ENCODE assay signal across 28 mouse cellular contexts in the genomic region with DNA sequence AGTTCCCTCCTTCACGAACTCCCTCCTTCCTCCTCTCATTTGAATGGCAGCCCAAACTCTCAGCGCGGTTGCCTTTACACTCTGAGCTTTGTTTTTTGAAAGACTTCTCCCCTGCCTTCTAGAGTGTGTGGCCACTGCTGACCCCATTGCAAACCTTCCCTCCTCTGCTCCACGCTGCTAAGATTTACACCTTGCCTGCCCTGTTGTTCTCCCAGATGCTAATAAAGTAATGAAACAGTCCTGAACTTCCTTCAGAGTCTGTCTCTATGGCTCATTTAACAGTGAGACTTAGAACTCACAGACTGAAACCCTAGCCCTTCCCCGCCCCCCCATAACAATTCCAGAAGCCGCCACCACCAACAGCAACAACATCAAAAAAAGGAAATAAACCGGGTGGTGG. TPM values are rescaled to one million over a fixed set of nuclear protein-coding genes. Genes with fewer than 3 reads are reported as not detected.
DNase-seq lines count a peak whose midpoint lies in the region; ATAC-seq and TF ChIP-seq lines count a peak whose summit lies in the region.
"Had no signal": no experiment of that assay in that cellular context is flagged by ENCODE, and none has a peak within 500 bp of the region (broad histone marks: within the 10 kb centered on the region; RNA-seq: fewer than 3 reads in every experiment).

No protein-coding gene starts in this region.

- no peak overlapping the region; the same call in 1 of the 2 replicates for H3K27ac ChIP-seq in kidney, embryonic 14.5 days (ENCODE audit: low read depth, low read length)
- H3K27ac ChIP-seq in kidney, postnatal 0 days: no peak overlapping the region
- H3K27ac ChIP-seq in liver, embryonic 15.5 days (replicated peaks): peak overlapping the region; percentile 97
- no peak overlapping the region for H3K27ac ChIP-seq in liver, embryonic 11.5 days (ENCODE audit: low read depth, low read length)
- peak overlapping the region; percentile 70 for H3K27ac ChIP-seq in ES-Bruce4 (ENCODE audit: insufficient read depth, low read length)
- H3K27ac ChIP-seq: embryonic facial prominence, embryonic 12.5 days; embryonic facial prominence, embryonic 15.5 days; gastrocnemius, adult 2 months; heart, embryonic 15.5 days; hindbrain, embryonic 14.5 days had no signal

- no peaks in the 10 kb centered on the region for H3K9me3 ChIP-seq in kidney, embryonic 14.5 days (ENCODE audit: control insufficient read depth, low read length)
- H3K9me3 ChIP-seq in kidney, postnatal 0 days (replicated peaks; ENCODE audit: low read length): no peaks in the 10 kb centered on the region
- H3K9me3 ChIP-seq in liver, embryonic 15.5 days (replicated peaks): no peaks in the 10 kb centered on the region
- no peaks in the 10 kb centered on the region for H3K9me3 ChIP-seq in liver, embryonic 11.5 days (ENCODE audit: control insufficient read depth, low read length)
- no peaks in the 10 kb centered on the region for H3K9me3 ChIP-seq in ES-Bruce4 (replicated peaks; ENCODE audit: control insufficient read depth, insufficient read depth, low read length, poor library complexity, severe bottlenecking)
- H3K9me3 ChIP-seq: embryonic facial prominence, embryonic 12.5 days; embryonic facial prominence, embryonic 15.5 days; G1E; heart, embryonic 12.5 days; heart, embryonic 15.5 days had no signal

- TF ChIP-seq CTCF in kidney, postnatal 0 days (IDR thresholded peaks at IDR 0.05; ENCODE audit: low read depth): no peak
- no peak for TF ChIP-seq CTCF in ES-Bruce4 (IDR thresholded peaks at IDR 0.05; ENCODE audit: low read depth, low read length)

- no peaks in the 10 kb centered on the region for H3K27me3 ChIP-seq in kidney, embryonic 14.5 days (ENCODE audit: control insufficient read depth, insufficient read depth, low read length)
- no peaks in the 10 kb centered on the region for H3K27me3 ChIP-seq in kidney, postnatal 0 days (ENCODE audit: insufficient read depth, low read length)
- 0 out of 2 replicates have a peak, but pooled peaks cover 4% of the 10 kb centered on the region for H3K27me3 ChIP-seq in liver, embryonic 15.5 days
- H3K27me3 ChIP-seq in liver, embryonic 11.5 days (replicated peaks; ENCODE audit: control insufficient read depth, insufficient read depth, low read length): no peaks in the 10 kb centered on the region
- H3K27me3 ChIP-seq in ES-Bruce4 (ENCODE audit: control insufficient read depth, insufficient read depth, low read length, poor library complexity, severe bottlenecking): no peaks in the 10 kb centered on the region
- H3K27me3 ChIP-seq: embryonic facial prominence, embryonic 12.5 days; embryonic facial prominence, embryonic 15.5 days; heart, embryonic 12.5 days; heart, embryonic 15.5 days had no signal

- TF ChIP-seq POLR2A in ES-Bruce4 (IDR thresholded peaks at IDR 0.05; ENCODE audit: insufficient read depth, low read length): no peak

- H3K4me2 ChIP-seq in kidney, embryonic 14.5 days (replicated peaks; ENCODE audit: low read depth, low read length): no peak overlapping the region
- H3K4me2 ChIP-seq in kidney, postnatal 0 days (ENCODE audit: low read length): no peak overlapping the region
- H3K4me2 ChIP-seq in liver, embryonic 15.5 days: no peak overlapping the region
- H3K4me2 ChIP-seq in liver, embryonic 11.5 days: no peak overlapping the region
- H3K4me2 ChIP-seq: embryonic facial prominence, embryonic 12.5 days; embryonic facial prominence, embryonic 15.5 days; heart, embryonic 12.5 days; heart, embryonic 15.5 days; hindbrain, embryonic 14.5 days had no signal

- H3K9ac ChIP-seq in kidney, embryonic 14.5 days (ENCODE audit: low read depth, low read length): no peak overlapping the region
- no peak overlapping the region for H3K9ac ChIP-seq in kidney, postnatal 0 days (ENCODE audit: low read depth, low read length)
- no peak overlapping the region for H3K9ac ChIP-seq in liver, embryonic 15.5 days
- H3K9ac ChIP-seq in liver, embryonic 11.5 days (ENCODE audit: low read depth, low read length): no peak overlapping the region
- peak overlapping the region; percentile 39; the same call in 1 of the 2 replicates for H3K9ac ChIP-seq in ES-Bruce4 (ENCODE audit: low read depth, poor library complexity, severe bottlenecking)
- H3K9ac ChIP-seq: embryonic facial prominence, embryonic 12.5 days; embryonic facial prominence, embryonic 15.5 days; forebrain, postnatal 0 days; heart, embryonic 12.5 days; heart, embryonic 15.5 days; hindbrain, embryonic 14.5 days had no signal

- no peak for TF ChIP-seq EP300 in ES-Bruce4 (IDR thresholded peaks at IDR 0.05; ENCODE audit: insufficient read depth, low read depth, low read length)

- 15% methylated on average over 7 of the region's 7 CpGs for WGBS in kidney, embryonic 14.5 days
- WGBS in kidney, postnatal 0 days: 18% methylated on average over 7 of the region's 7 CpGs
- 80% methylated on average over 7 of the region's 7 CpGs for WGBS in liver, embryonic 15.5 days (ENCODE audit: insufficient replicate concordance)
- 83% methylated on average over 7 of the region's 7 CpGs for WGBS in liver, embryonic 11.5 days

- ATAC-seq in kidney, embryonic 14.5 days (ENCODE audit: low FRiP score, low TSS enrichment): peak; percentile 58
- no peak for ATAC-seq in kidney, postnatal 0 days (replicated peaks; ENCODE audit: low FRiP score, low read depth)
- no peak for ATAC-seq in liver, embryonic 15.5 days (ENCODE audit: insufficient read depth)
- no peak for ATAC-seq in liver, embryonic 11.5 days (replicated peaks; ENCODE audit: low FRiP score)
- ATAC-seq: forebrain, embryonic 14.5 days; forebrain, postnatal 0 days had no signal

- H3K4me1 ChIP-seq in kidney, embryonic 14.5 days (ENCODE audit: control insufficient read depth, insufficient read depth, low read length): peaks cover 3% of the 10 kb centered on the region; the same call in 1 of the 2 replicates
- no peaks in the 10 kb centered on the region for H3K4me1 ChIP-seq in kidney, postnatal 0 days (replicated peaks; ENCODE audit: insufficient read depth, low read length)
- peaks cover 32% of the 10 kb centered on the region for H3K4me1 ChIP-seq in liver, embryonic 15.5 days (replicated peaks)
- no peaks in the 10 kb centered on the region; the same call in 1 of the 2 replicates for H3K4me1 ChIP-seq in liver, embryonic 11.5 days (replicated peaks; ENCODE audit: control insufficient read depth, insufficient read depth, low read length)
- peaks cover 1% of the 10 kb centered on the region for H3K4me1 ChIP-seq in ES-Bruce4 (ENCODE audit: control insufficient read depth, insufficient read depth, low read length)

- no peak overlapping the region for H3K4me3 ChIP-seq in kidney, embryonic 14.5 days (ENCODE audit: low read length)
- H3K4me3 ChIP-seq in kidney, postnatal 0 days (replicated peaks; ENCODE audit: low read depth, low read length): no peak overlapping the region
- H3K4me3 ChIP-seq in liver, embryonic 15.5 days (replicated peaks): no peak overlapping the region
- no peak overlapping the region for H3K4me3 ChIP-seq in liver, embryonic 11.5 days (ENCODE audit: low read depth, low read length)
- no peak overlapping the region for H3K4me3 ChIP-seq in ES-Bruce4 (ENCODE audit: low read depth, low read length)
- H3K4me3 ChIP-seq: embryonic facial prominence, embryonic 12.5 days; embryonic facial prominence, embryonic 15.5 days; gastrocnemius, adult 2 months; heart, embryonic 12.5 days; heart, embryonic 15.5 days had no signal

- no peak for DNase-seq in kidney, postnatal 14 days
- peak; percentile 80 for DNase-seq in kidney, postnatal 0 days (ENCODE audit: low spot score)
- DNase-seq in kidney, adult 18-20 months: no peak
- no peak for DNase-seq in liver, embryonic 11.5 days (ENCODE audit: low spot score)
- DNase-seq in right cerebral cortex, postnatal 36 days (ENCODE audit: low spot score in 2 of 2): no peak
- DNase-seq: adrenal gland, adult 2 months; adrenal gland, postnatal 14 days; cerebellum, adult 11 months; cerebellum, adult 2 months; cerebellum, adult 9-11 months; cerebellum, postnatal 25 days; forebrain, postnatal 0 days; gastrocnemius, postnatal 14 days; heart, adult 11 months; heart, postnatal 10 days; heart, postnatal 4 days had no signal

- H3K36me3 ChIP-seq in kidney, embryonic 14.5 days (ENCODE audit: control insufficient read depth, insufficient read depth, low read length): no peaks in the 10 kb centered on the region
- no peaks in the 10 kb centered on the region for H3K36me3 ChIP-seq in kidney, postnatal 0 days (ENCODE audit: insufficient read depth, low read length)
- no peaks in the 10 kb centered on the region for H3K36me3 ChIP-seq in liver, embryonic 15.5 days (replicated peaks)
- no peaks in the 10 kb centered on the region for H3K36me3 ChIP-seq in liver, embryonic 11.5 days (ENCODE audit: control insufficient read depth, insufficient read depth, low read length)
- H3K36me3 ChIP-seq in ES-Bruce4 (ENCODE audit: control insufficient read depth, insufficient read depth, low read length, poor library complexity, severe bottlenecking): no peaks in the 10 kb centered on the region
- H3K36me3 ChIP-seq: embryonic facial prominence, embryonic 12.5 days; embryonic facial prominence, embryonic 15.5 days; G1E; heart, embryonic 12.5 days; heart, embryonic 15.5 days had no signal

RNA-seq across cellular contexts. Expression of a gene that starts 5.7 kb away (rescaled TPM):
- polyA plus RNA-seq in kidney, embryonic 14.5 days (2014; fragmentation: Nextera tagmentation; extraction: Ambion mirVana): 46.3 and 67.8 TPM in 2 replicates
- polyA plus RNA-seq in kidney, postnatal 0 days (2015; fragmentation: Nextera tagmentation; extraction: Ambion mirVana): 32.8 and 33.0 TPM in 2 replicates
- polyA plus RNA-seq in liver, embryonic 15.5 days (2015; fragmentation: Nextera tagmentation; extraction: Ambion mirVana): 16.9 and 20.2 TPM in 2 replicates
- polyA plus RNA-seq in liver, embryonic 11.5 days (2014; fragmentation: Nextera tagmentation; extraction: Ambion mirVana): 38.9 and 39.7 TPM in 2 replicates
- 177 and 181 TPM in 2 replicates for polyA plus RNA-seq in ES-Bruce4 (2011; ENCODE audit: insufficient read depth, insufficient read length, low read depth, missing spikeins)

RNA-seq across cellular contexts. Expression of a gene that starts 26.5 kb away (rescaled TPM):
- polyA plus RNA-seq in kidney, embryonic 14.5 days (2014; fragmentation: Nextera tagmentation; extraction: Ambion mirVana): 1.4 and 2.0 TPM in 2 replicates
- polyA plus RNA-seq in kidney, postnatal 0 days (2015; fragmentation: Nextera tagmentation; extraction: Ambion mirVana): 1.5 and 1.6 TPM in 2 replicates
- polyA plus RNA-seq in liver, embryonic 15.5 days (2015; fragmentation: Nextera tagmentation; extraction: Ambion mirVana): 2.4 and 2.5 TPM in 2 replicates
- polyA plus RNA-seq in liver, embryonic 11.5 days (2014; fragmentation: Nextera tagmentation; extraction: Ambion mirVana): 1.2 and 1.8 TPM in 2 replicates
- polyA plus RNA-seq in ES-Bruce4 (2011; ENCODE audit: insufficient read depth, insufficient read length, low read depth, missing spikeins): 3.1 and 4.2 TPM in 2 replicates
- polyA plus RNA-seq: G1E had no signal

RNA-seq across cellular contexts. Expression of a gene that starts 40.0 kb away (rescaled TPM):
- polyA plus RNA-seq in kidney, embryonic 14.5 days (2014; fragmentation: Nextera tagmentation; extraction: Ambion mirVana): 21.4 and 111 TPM in 2 replicates
- 16.7 and 18.0 TPM in 2 replicates for polyA plus RNA-seq in kidney, postnatal 0 days (2015; fragmentation: Nextera tagmentation; extraction: Ambion mirVana)
- 5.8 and 6.4 TPM in 2 replicates for polyA plus RNA-seq in liver, embryonic 15.5 days (2015; fragmentation: Nextera tagmentation; extraction: Ambion mirVana)
- polyA plus RNA-seq in liver, embryonic 11.5 days (2014; fragmentation: Nextera tagmentation; extraction: Ambion mirVana): 32.7 and 34.5 TPM in 2 replicates
- polyA plus RNA-seq in ES-Bruce4 (2011; ENCODE audit: insufficient read depth, insufficient read length, low read depth, missing spikeins): 188 and 196 TPM in 2 replicates

RNA-seq across cellular contexts. Expression of a gene that starts 46.6 kb away (rescaled TPM):
- polyA plus RNA-seq in kidney, embryonic 14.5 days (2014; fragmentation: Nextera tagmentation; extraction: Ambion mirVana): 25.1 and 29.3 TPM in 2 replicates
- polyA plus RNA-seq in kidney, postnatal 0 days (2015; fragmentation: Nextera tagmentation; extraction: Ambion mirVana): 20.8 and 24.2 TPM in 2 replicates
- polyA plus RNA-seq in liver, embryonic 15.5 days (2015; fragmentation: Nextera tagmentation; extraction: Ambion mirVana): not detected in 2 replicates
- polyA plus RNA-seq in liver, embryonic 11.5 days (2014; fragmentation: Nextera tagmentation; extraction: Ambion mirVana): 0.32 and 0.82 TPM in 2 replicates
- polyA plus RNA-seq in ES-Bruce4 (2011; ENCODE audit: insufficient read depth, insufficient read length, low read depth, missing spikeins): 22.6 and 25.9 TPM in 2 replicates
- polyA plus RNA-seq: cerebellum, adult 2 months; frontal cortex, adult 2 months; G1E; heart, embryonic 12.5 days had no signal

Comparison
In these comparisons a context has a peak if more than half of its experiments do, and no peak if none do; other contexts are left out.
1. H3K27ac ChIP-seq: peak in liver, embryonic 15.5 days (single experiment) and ES-Bruce4 (single experiment); none in kidney, embryonic 14.5 days (single experiment), kidney, postnatal 0 days (single experiment) and liver, embryonic 11.5 days (single experiment).